Mouse (Mus musculus) ovary, postnatal 36 days (tissue): Measurements from ENCODE around the gene Actn4.
A peak's percentile ranks its signal among the peaks of the same experiment; 100 is the strongest.
"Not testable (repeated sequence)": the region's sequence is repeated elsewhere in the genome, so short reads cannot be mapped to it uniquely, and the experiment has no call there.

Experiments
- DNase-seq: peaks from one replicate; pipeline ENCODE4 v3.0.0; 2022; ENCODE audit warnings: low spot score, mixed read lengths

The Actn4 gene

DNA sequence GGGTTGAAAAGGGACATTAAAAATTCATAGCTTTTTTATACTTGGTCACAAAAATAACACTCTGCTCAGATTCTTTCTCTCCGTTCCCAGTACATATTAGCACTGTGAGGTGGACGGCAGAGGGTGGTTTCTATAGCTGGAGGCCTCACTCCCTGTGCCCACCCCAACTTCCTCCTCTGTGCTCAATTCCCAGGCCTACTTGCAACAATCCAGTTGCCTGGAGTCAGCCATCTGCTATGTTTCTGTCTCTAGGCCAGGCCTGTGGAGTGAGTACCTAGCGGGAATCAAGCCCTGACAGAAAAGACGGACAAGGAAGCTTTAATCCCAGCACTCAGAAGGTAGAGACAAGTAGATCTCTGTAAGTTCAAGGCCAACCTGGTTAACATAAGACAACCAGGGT is 39.5 kb downstream of the Actn4 start:
- no peak for DNase-seq

GRCm38 (mm10) chr7:28921722-28922465 is 40.2 kb downstream of the Actn4 start:
- no peak for DNase-seq

GRCm38 (mm10) chr7:28921178-28921577 is 41.0 kb downstream of the Actn4 start:
- no peak for DNase-seq

DNA sequence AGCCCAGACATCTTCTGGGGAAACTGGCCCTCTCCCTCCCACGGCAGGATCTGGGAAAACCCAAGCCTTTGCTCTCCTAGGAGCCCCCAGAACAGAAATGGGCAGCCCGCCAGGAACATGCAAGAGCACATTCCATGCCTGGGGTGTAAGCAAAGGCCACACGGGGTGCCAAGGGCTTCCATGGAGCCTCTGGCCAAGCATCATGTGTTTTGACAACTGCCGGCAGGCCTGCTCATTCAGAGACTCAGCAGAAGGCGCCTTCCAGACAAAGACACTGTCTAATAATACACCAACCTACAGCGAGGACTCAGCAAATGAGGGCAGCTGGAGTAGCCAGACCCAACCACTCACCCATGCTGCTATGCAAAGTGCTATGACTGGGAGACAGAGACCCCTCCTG is 42.3 kb downstream of the Actn4 start:
- DNase-seq: peak; percentile 83

GRCm38 (mm10) chr7:28918540-28918939 is 43.6 kb downstream of the Actn4 start:
- DNase-seq: no peak

GRCm38 (mm10) chr7:28917503-28918426 is 44.4 kb downstream of the Actn4 start:
- peak; percentile 82 for DNase-seq

GRCm38 (mm10) chr7:28916491-28916890 is 45.6 kb downstream of the Actn4 start:
- DNase-seq: no peak

DNA sequence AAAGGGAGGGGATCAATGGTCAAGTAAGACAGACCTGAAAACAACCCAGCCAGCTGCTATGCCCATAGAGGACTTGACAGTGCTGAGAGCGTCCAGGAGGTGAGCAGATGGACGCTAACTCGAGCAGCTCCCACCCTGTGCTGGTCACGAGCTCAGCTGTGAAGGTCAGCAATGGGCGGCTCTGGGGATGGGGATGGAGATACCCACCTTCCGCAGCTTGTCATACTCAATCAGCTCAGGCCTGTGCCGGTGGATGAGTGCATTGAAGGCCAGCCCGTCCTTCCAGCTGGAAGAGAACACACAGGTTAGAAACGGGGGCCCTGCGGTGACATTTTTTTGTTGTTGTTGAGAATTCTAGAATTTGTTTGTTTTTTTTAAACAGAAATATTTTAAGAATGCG is 49.0 kb downstream of the Actn4 start:
- no peak for DNase-seq

DNA sequence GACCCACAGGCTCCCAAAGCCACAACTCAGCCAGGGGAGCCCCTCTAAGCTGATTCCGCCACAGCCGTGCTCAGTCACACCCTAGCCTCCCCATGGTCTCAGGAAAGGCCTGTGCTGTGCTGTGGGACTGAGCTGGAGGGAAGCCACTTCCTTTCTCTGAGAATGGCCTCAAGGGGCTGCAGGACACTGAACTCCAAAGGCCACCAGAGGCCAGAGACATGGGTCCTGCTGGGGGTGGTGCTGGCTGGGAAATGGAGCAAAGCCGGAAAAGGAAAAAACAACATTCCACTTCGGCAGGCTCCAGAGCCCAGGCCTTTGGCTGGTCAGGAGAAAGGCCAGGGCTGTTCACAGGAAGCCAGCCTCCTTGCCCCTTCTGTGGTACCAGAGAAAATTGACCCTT is 50.5 kb downstream of the Actn4 start:
- no peak for DNase-seq

GRCm38 (mm10) chr7:28907195-28907594 is 54.9 kb downstream of the Actn4 start:
- DNase-seq: no peak

GRCm38 (mm10) chr7:28903778-28904177 is 58.4 kb downstream of the Actn4 start:
- DNase-seq: no peak

GRCm38 (mm10) chr7:28902809-28903208 is 59.3 kb downstream of the Actn4 start:
- no peak for DNase-seq

GRCm38 (mm10) chr7:28902180-28902579 is 60.0 kb downstream of the Actn4 start:
- no peak for DNase-seq

DNA sequence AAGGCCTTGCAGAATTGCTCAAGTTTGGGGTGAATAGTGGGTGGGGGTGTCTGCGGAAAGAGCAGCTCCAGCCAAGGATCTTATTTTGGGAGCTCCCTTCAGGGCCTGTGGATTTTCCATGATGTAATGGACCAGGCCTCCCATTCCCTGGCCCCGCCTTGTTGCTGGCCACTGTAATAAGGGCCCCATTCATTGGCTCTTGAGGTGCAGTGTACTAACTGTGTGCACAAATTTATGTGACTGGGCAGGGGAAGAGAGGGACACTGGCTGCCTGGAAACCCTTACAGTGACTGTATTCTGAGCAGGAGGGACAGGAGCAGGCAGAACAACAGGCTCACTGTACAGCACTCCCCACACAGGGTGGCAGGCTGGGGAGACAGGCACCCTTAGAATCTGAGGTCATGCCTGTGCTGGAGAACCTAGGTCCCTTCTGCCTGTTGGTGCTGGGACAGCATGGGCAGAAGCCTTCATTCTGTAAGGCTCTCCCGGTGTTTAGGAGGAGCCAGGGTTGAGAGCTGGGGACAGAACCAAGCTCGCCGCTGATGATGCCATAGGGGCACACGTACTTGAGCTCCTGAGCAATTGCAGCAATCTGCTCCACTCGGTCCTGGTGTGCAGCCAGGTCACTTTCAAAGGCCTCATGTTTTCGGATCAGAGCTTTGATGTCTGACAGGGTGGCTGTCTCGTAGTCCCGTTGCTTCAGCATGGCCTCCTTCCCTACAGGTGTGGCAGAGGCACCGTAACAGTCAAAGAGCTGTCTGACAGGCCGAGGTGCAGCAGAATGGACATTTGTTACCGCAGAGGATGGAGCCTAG is 60.6 kb downstream of the Actn4 start:
- DNase-seq: no peak

GRCm38 (mm10) chr7:28899972-28900371 is 62.2 kb downstream of the Actn4 start:
- DNase-seq: no peak

DNA sequence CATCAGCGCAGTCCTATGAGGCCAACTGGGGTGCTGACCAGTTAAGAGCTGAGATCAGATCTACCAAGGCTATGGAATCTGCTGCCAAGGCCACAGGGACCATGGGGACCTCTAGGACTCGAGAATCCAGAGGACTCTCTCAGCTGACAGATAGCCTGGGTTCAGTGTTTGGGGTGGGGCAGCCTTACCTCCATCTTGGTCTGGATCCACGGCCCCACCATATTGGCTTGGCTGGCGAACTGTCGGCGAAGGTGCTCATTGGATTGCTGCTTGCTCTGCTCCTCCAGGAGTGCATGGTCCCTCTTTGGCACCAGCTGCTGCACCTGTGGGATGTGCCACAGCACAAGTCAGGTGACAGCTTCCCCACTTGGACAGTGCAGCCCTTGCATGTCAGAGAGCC is 64.5 kb downstream of the Actn4 start:
- no peak for DNase-seq

- DNase-seq: peak; percentile 52
Measured at GRCm38 (mm10) chr7:28894942-28895341, 67.2 kb downstream of the Actn4 start.

DNA sequence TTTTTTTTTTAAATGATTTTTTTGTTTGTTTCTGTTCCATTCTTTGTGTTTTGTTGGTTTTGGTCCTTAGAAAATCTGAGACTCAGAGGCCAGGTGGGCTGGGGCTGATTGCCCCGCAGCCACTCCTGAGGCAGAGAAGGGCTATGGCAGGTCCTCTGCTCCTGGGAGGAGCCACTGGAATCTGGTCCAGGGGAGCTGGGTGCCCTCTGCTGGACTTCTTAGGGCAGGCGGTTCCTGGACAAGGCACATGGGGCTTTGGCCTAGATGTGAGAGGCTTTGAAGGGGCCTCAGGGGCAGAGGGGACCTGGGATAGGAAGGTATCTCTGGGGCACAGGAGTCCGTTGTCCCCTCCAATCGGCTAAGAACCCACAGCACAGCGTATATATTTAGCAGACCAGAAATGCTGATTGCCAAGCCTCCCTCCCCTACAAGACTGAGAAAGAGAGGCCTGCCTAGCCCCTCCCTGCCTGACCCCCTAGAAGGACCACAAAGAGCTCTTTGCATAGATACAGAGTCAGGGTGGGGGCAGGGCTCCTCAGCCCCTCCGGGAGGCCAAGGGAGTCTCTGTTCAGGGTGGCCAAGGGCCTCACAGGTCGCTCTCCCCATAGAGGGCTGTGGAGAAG is 68.4 kb downstream of the Actn4 start:
- peak; percentile 63 for DNase-seq

GRCm38 (mm10) chr7:28892601-28893000 is 69.5 kb downstream of the Actn4 start:
- no peak for DNase-seq

GRCm38 (mm10) chr7:28888701-28889161 is 73.4 kb downstream of the Actn4 start:
- DNase-seq: no peak

GRCm38 (mm10) chr7:28886486-28886885 is 75.7 kb downstream of the Actn4 start:
- no peak for DNase-seq

DNA sequence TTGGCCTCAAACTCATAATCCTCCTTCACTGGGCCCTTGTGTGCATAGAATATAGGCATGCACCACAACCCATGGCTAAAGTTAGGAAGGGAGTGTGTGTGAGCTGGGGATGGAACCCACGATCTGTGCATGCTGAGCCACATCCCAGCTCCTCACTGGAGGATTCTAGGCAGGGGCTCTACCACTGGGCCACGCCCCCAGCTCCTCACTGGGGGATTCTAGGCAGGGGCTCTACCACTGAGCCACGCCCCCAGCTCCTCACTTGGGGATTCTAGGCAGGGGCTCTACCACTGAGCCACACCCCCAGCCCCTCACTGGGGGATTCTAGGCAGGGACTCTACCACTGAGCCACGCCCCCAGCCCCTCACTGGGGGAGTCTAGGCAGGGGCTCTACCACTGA is 78.4 kb downstream of the Actn4 start:
- DNase-seq: not testable (repeated sequence)
